Mouse (Mus musculus): ENCODE results near the gene Olfr568.

The Olfr568 gene

GRCm38 (mm10) chr7:102876822-102877221 is at the start of gene Olfr568:
Gene Olfr568, plus strand, starts transcription at chr7:102877122.
- TF ChIP-seq NANOG (IDR thresholded peaks at IDR 0.05; ENCODE audit: borderline replicate concordance, low read length) (no peak), POU5F1 (IDR thresholded peaks at IDR 0.05; ENCODE audit: borderline replicate concordance, low read length) (no peak), CTCF (conservative IDR thresholded peaks at IDR 0.05; ENCODE audit: low read length) (no peak)
- H3K36me3 ChIP-seq (ENCODE audit: insufficient read depth, low read length), result no peaks in the 10 kb centered on the region
- H3K4me1 ChIP-seq (replicated peaks; ENCODE audit: low read depth, low read length), result no peaks in the 10 kb centered on the region

GRCm38 (mm10) chr7:102855807-102856206 is 21.1 kb upstream of the Olfr568 start:
- Histone ChIP-seq H3K4me3 (replicated peaks; ENCODE audit: low read length) (no peak overlapping the region), H3K4me1 (replicated peaks; ENCODE audit: low read depth, low read length) (no peaks in the 10 kb centered on the region), H3K27me3 (ENCODE audit: insufficient read depth, low read length) (no peaks in the 10 kb centered on the region), H3K36me3 (ENCODE audit: insufficient read depth, low read length) (no peaks in the 10 kb centered on the region), H3K9me3 (ENCODE audit: low read length) (no peaks in the 10 kb centered on the region)
- TF ChIP-seq POU5F1 (IDR thresholded peaks at IDR 0.05; ENCODE audit: borderline replicate concordance, low read length) (no peak), CTCF (conservative IDR thresholded peaks at IDR 0.05; ENCODE audit: low read length) (no peak), NANOG (IDR thresholded peaks at IDR 0.05; ENCODE audit: borderline replicate concordance, low read length) (no peak)

More at GRCm38 (mm10) chr7:102876822-102877221, at the start of gene Olfr568:
- H3K4me3 ChIP-seq (replicated peaks; ENCODE audit: low read length), result no peak within 1 kb of the TSS
- no peaks in the 10 kb centered on the region for H3K9me3 ChIP-seq (ENCODE audit: low read length)
- no peaks in the 10 kb centered on the region for H3K27me3 ChIP-seq (ENCODE audit: insufficient read depth, low read length)

GRCm38 (mm10) chr7:102858665-102859064 is 18.3 kb upstream of the Olfr568 start, which contains the start of gene Olfr566:
Gene Olfr566, minus strand, starts transcription at chr7:102858765.
- no peak within 1 kb of the TSS for H3K4me3 ChIP-seq (replicated peaks; ENCODE audit: low read length)
- H3K27me3 ChIP-seq (ENCODE audit: insufficient read depth, low read length), result no peaks in the 10 kb centered on the region
- TF ChIP-seq CTCF (conservative IDR thresholded peaks at IDR 0.05; ENCODE audit: low read length) (no peak), POU5F1 (IDR thresholded peaks at IDR 0.05; ENCODE audit: borderline replicate concordance, low read length) (no peak), NANOG (IDR thresholded peaks at IDR 0.05; ENCODE audit: borderline replicate concordance, low read length) (no peak)
- H3K4me1 ChIP-seq (replicated peaks; ENCODE audit: low read depth, low read length), result no peaks in the 10 kb centered on the region
- no peaks in the 10 kb centered on the region for H3K9me3 ChIP-seq (ENCODE audit: low read length)
- H3K36me3 ChIP-seq (ENCODE audit: insufficient read depth, low read length), result no peaks in the 10 kb centered on the region

- Histone ChIP-seq H3K4me3 (replicated peaks; ENCODE audit: low read length) (no peak within 1 kb of the TSS), H3K9me3 (ENCODE audit: low read length) (no peaks in the 10 kb centered on the region), H3K4me1 (replicated peaks; ENCODE audit: low read depth, low read length) (no peaks in the 10 kb centered on the region), H3K27me3 (ENCODE audit: insufficient read depth, low read length) (no peaks in the 10 kb centered on the region), H3K36me3 (ENCODE audit: insufficient read depth, low read length) (no peaks in the 10 kb centered on the region)
- no peak for TF ChIP-seq NANOG (IDR thresholded peaks at IDR 0.05; ENCODE audit: borderline replicate concordance, low read length)
- no peak for TF ChIP-seq POU5F1 (IDR thresholded peaks at IDR 0.05; ENCODE audit: borderline replicate concordance, low read length)
- no peak for TF ChIP-seq CTCF (conservative IDR thresholded peaks at IDR 0.05; ENCODE audit: low read length)
These were observed 13.9 kb downstream of the Olfr568 start, which contains the start of gene Olfr569 for GRCm38 (mm10) chr7:102890782-102891181. Gene Olfr569, minus strand, starts transcription at chr7:102890882.

GRCm38 (mm10) chr7:102915261-102915660 is 38.3 kb downstream of the Olfr568 start:
- Histone ChIP-seq H3K4me1 (replicated peaks; ENCODE audit: low read depth, low read length) (no peaks in the 10 kb centered on the region), H3K27me3 (ENCODE audit: insufficient read depth, low read length) (no peaks in the 10 kb centered on the region), H3K4me3 (replicated peaks; ENCODE audit: low read length) (no peak overlapping the region), H3K9me3 (ENCODE audit: low read length) (no peaks in the 10 kb centered on the region), H3K36me3 (ENCODE audit: insufficient read depth, low read length) (no peaks in the 10 kb centered on the region)
- TF ChIP-seq CTCF (conservative IDR thresholded peaks at IDR 0.05; ENCODE audit: low read length), result no peak
- TF ChIP-seq POU5F1 (IDR thresholded peaks at IDR 0.05; ENCODE audit: borderline replicate concordance, low read length), result no peak
- no peak for TF ChIP-seq NANOG (IDR thresholded peaks at IDR 0.05; ENCODE audit: borderline replicate concordance, low read length)

GRCm38 (mm10) chr7:102916405-102916804 is 39.5 kb downstream of the Olfr568 start:
- Histone ChIP-seq H3K4me1 (replicated peaks; ENCODE audit: low read depth, low read length) (no peaks in the 10 kb centered on the region), H3K4me3 (replicated peaks; ENCODE audit: low read length) (no peak overlapping the region), H3K9me3 (ENCODE audit: low read length) (no peaks in the 10 kb centered on the region), H3K36me3 (ENCODE audit: insufficient read depth, low read length) (no peaks in the 10 kb centered on the region), H3K27me3 (ENCODE audit: insufficient read depth, low read length) (no peaks in the 10 kb centered on the region)
- no peak for TF ChIP-seq POU5F1 (IDR thresholded peaks at IDR 0.05; ENCODE audit: borderline replicate concordance, low read length)
- TF ChIP-seq NANOG (IDR thresholded peaks at IDR 0.05; ENCODE audit: borderline replicate concordance, low read length), result no peak
- TF ChIP-seq CTCF (conservative IDR thresholded peaks at IDR 0.05; ENCODE audit: low read length), result no peak

- no peak within 1 kb of the TSS for H3K4me3 ChIP-seq (replicated peaks; ENCODE audit: low read length)
- no peaks in the 10 kb centered on the region for H3K4me1 ChIP-seq (replicated peaks; ENCODE audit: low read depth, low read length)
- H3K9me3 ChIP-seq (ENCODE audit: low read length), result no peaks in the 10 kb centered on the region
- H3K36me3 ChIP-seq (ENCODE audit: insufficient read depth, low read length), result no peaks in the 10 kb centered on the region
- no peaks in the 10 kb centered on the region for H3K27me3 ChIP-seq (ENCODE audit: insufficient read depth, low read length)
- no peak for TF ChIP-seq NANOG (IDR thresholded peaks at IDR 0.05; ENCODE audit: borderline replicate concordance, low read length)
- no peak for TF ChIP-seq POU5F1 (IDR thresholded peaks at IDR 0.05; ENCODE audit: borderline replicate concordance, low read length)
- TF ChIP-seq CTCF (conservative IDR thresholded peaks at IDR 0.05; ENCODE audit: low read length), result no peak
These were observed 40.3 kb downstream of the Olfr568 start, which contains the start of gene Olfr571 for GRCm38 (mm10) chr7:102917032-102917875. Gene Olfr571, minus strand, starts transcription at chr7:102917536.

- no peak for TF ChIP-seq NANOG (IDR thresholded peaks at IDR 0.05; ENCODE audit: borderline replicate concordance, low read length)
- TF ChIP-seq CTCF (conservative IDR thresholded peaks at IDR 0.05; ENCODE audit: low read length), result peak; percentile 74
- no peaks in the 10 kb centered on the region for H3K36me3 ChIP-seq (ENCODE audit: insufficient read depth, low read length)
- no peaks in the 10 kb centered on the region for H3K4me1 ChIP-seq (replicated peaks; ENCODE audit: low read depth, low read length)
- H3K9me3 ChIP-seq (ENCODE audit: low read length), result no peaks in the 10 kb centered on the region
- no peak overlapping the region for H3K4me3 ChIP-seq (replicated peaks; ENCODE audit: low read length)
- no peaks in the 10 kb centered on the region for H3K27me3 ChIP-seq (ENCODE audit: insufficient read depth, low read length)
These were observed 42.7 kb downstream of the Olfr568 start for GRCm38 (mm10) chr7:102919632-102920031.

Measured in E14TG2a.4 (cell line).